Mouse (Mus musculus) CD4-positive naive resting alpha-beta T cell, adult 76 days (primary cell): Measurements from ENCODE around the gene Lca5l. TPM values are rescaled to one million over a fixed set of nuclear protein-coding genes. Genes with fewer than 3 reads are reported as not detected.

Experiments used
- total RNA-seq: library from RNA; stranded (reverse); gene quantifications from one replicate; pipeline ENCODE4 v1.2.4, GENCODE M21; 2023

Gene Lca5l
- total RNA-seq, result not detected

GRCm38 (mm10) chr16:96191531-96192506 is at the start of gene Lca5l:
TSS of gene Lca5l (minus strand) at chr16:96192271.

DNA sequence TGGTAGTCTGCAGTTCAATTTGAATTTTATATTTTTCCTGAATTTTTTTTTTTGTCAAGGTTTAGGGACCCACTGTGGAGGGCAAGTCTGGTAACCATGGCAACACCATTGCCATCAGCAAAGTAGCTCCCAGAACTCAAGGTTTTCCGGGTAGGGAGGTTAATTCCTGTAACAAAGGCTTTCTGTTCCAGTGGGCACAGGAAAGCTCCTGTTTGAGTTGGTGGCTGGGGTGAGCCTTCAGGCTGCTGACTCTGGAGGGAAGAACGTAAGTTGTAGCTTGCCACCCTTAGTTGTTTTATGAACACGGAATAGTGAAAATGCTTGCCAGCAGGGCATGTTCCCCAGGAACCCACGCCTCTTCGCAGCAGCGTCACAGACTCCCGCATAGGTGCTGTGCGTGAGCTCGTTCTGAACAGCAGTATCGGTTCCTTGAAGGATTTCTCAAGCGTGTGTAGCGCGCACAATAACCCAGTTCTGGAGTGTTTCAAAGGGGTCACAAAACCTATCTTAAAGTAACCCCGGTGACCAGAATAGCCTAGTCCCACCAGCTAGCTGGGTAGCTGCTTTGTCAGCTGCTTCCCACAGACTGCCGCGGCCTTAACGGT is 43.4 kb upstream of the Lca5l start, which contains the start of gene B3galt5:
Gene B3galt5 (plus strand): TSS at position 436 of the 605 bp plus-strand sequence.

GRCm38 (mm10) chr16:96199913-96200701 is 8.0 kb upstream of the Lca5l start, which contains the start of gene Sh3bgr:
TSS of gene Sh3bgr (plus strand) at chr16:96200450.

DNA sequence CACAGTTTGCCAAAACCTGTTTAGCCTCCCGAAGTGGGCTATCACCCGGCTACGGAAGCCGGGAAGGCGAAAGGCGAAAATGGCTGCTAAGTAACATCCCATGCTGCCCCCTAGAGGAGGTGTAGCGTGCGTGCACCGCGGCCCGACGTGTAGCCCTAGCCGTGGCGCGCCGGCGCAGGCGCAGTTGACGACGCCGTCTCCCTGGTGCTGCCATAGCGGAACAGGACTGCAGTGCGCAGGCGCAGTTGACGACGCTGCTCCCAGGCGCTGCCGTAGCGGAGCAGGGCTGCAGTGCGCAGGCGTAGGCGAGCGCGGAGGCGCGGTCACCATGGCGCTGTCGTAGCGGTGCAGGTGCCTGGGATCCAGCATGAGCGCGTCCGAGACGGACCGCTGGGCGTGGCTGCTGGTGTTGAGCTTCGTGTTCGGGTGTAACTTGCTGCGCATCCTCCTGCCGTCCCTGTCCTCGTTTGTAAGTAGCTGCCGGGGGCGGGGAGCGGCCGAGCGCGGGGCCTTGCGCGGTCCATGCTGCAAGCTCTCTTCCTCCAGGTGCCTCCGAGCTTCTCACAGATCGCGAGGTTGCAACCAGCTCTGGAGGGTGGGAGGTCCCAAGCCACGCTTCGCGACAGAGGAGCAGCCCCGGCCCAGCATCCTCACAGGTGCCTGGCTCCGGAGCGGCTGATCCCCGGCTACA is 46.8 kb downstream of the Lca5l start, which contains the start of gene Wrb:
Gene Wrb (plus strand): TSS at position 298 of the 691 bp plus-strand sequence.

DNA sequence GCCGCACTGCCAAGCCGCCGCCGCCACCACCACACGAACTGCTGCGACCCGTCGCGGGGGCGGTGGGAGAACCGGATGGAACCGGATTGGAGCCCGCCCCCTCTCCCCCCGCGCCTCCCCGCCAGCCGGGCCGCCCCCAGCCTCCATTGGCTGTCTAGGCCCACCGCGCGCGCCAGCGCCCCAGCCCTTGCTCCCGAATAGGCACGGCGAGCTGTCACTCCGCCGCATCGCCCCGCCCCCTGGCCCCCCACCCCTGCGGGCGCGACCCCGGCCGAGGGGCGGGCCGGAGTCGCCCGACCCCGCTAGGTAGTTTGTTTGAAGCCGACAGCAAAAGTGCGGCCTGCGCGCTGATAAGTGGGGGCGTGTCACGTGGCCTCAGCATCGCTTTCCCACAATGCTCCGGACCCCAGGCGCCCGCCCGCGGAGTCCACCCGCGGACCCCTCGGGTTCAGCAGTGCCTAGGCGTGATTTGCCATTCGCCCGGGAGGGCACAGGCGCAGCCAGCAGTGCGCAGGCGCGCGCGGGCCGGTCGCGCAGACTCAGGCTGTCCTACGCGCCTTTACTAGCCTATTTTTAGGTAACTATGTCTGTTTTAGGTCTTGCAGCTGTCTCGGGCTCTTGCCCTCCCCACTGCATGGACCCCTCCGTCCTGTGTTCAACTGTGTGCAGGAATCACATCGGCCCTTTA is 64.3 kb downstream of the Lca5l start, which contains the start of gene Hmgn1:
Gene Hmgn1 (minus strand): TSS at position 73 of the 688 bp plus-strand sequence.

Other genes starting within 250 kb of the Lca5l start
- gene Psmg1, start 201.3 kb downstream of the Lca5l start, total RNA-seq, result 16.9 TPM
- 182 TPM for gene Brwd1, start 109.7 kb downstream of the Lca5l start, total RNA-seq
- 128 TPM for gene Hmgn1, start 64.5 kb downstream of the Lca5l start, total RNA-seq
- gene Wrb, start 46.9 kb downstream of the Lca5l start, total RNA-seq, result 8.4 TPM
- gene Sh3bgr, start 8.2 kb upstream of the Lca5l start, total RNA-seq, result 0.94 TPM
- 0.53 TPM for gene B3galt5, start 43.5 kb upstream of the Lca5l start, total RNA-seq